Mouse (Mus musculus) cerebellum, adult 11 months (tissue): Measurements from ENCODE around the gene Fam187a.

ENCODE experiments used
- DNase-seq: peaks from one replicate; pipeline ENCODE4 v3.0.0; 2022

The Fam187a gene

GRCm38 (mm10) chr11:102884616-102885219 is at the start of gene Fam187a:
Gene Fam187a (plus strand): TSS chr11:102885169.
- no peak for DNase-seq

- DNase-seq = no peak
Observed at GRCm38 (mm10) chr11:102835549-102835948, 49.4 kb upstream of the Fam187a start, which contains the start of gene Higd1b. Gene Higd1b (plus strand): TSS chr11:102835849.

GRCm38 (mm10) chr11:102836146-102836545 is 48.8 kb upstream of the Fam187a start:
- no peak for DNase-seq

GRCm38 (mm10) chr11:102837385-102837784 is 47.6 kb upstream of the Fam187a start:
- DNase-seq = no peak

GRCm38 (mm10) chr11:102838126-102838525 is 46.8 kb upstream of the Fam187a start:
- no peak for DNase-seq

- no peak for DNase-seq
Observed at GRCm38 (mm10) chr11:102838616-102839150, 46.3 kb upstream of the Fam187a start.

GRCm38 (mm10) chr11:102845926-102846325 is 39.0 kb upstream of the Fam187a start:
- no peak for DNase-seq

GRCm38 (mm10) chr11:102851883-102852282 is 33.1 kb upstream of the Fam187a start:
- peak; percentile 52 for DNase-seq

GRCm38 (mm10) chr11:102853760-102854159 is 31.2 kb upstream of the Fam187a start:
- no peak for DNase-seq

GRCm38 (mm10) chr11:102855941-102856340 is 29.0 kb upstream of the Fam187a start:
- DNase-seq = no peak

GRCm38 (mm10) chr11:102858951-102859350 is 26.0 kb upstream of the Fam187a start:
- DNase-seq = no peak

GRCm38 (mm10) chr11:102859933-102860332 is 25.0 kb upstream of the Fam187a start:
- no peak for DNase-seq

GRCm38 (mm10) chr11:102864272-102864671 is 20.7 kb upstream of the Fam187a start:
- peak; percentile 53 for DNase-seq

- DNase-seq = peak; percentile 68
Observed at GRCm38 (mm10) chr11:102874801-102875334, 10.1 kb upstream of the Fam187a start.

GRCm38 (mm10) chr11:102879558-102879957 is 5.4 kb upstream of the Fam187a start:
- DNase-seq = no peak

- DNase-seq = peak; percentile 90
Observed at GRCm38 (mm10) chr11:102880585-102881313, 4.2 kb upstream of the Fam187a start, which contains the start of the genes Eftud2 and Ccdc103. Gene Eftud2 (minus strand): TSS chr11:102880985. Gene Ccdc103 (plus strand): TSS chr11:102881204.

GRCm38 (mm10) chr11:102881314-102882198 is 3.4 kb upstream of the Fam187a start:
- DNase-seq = no peak

GRCm38 (mm10) chr11:102887433-102887832 is 2.5 kb downstream of the Fam187a start:
- DNase-seq = no peak

GRCm38 (mm10) chr11:102888135-102888534 is 3.2 kb downstream of the Fam187a start:
- no peak for DNase-seq

GRCm38 (mm10) chr11:102890096-102890495 is 5.1 kb downstream of the Fam187a start:
- no peak for DNase-seq

- peak; percentile 63 for DNase-seq
Observed at GRCm38 (mm10) chr11:102893015-102893651, 8.2 kb downstream of the Fam187a start.

- no peak for DNase-seq
Observed at GRCm38 (mm10) chr11:102894716-102895115, 9.7 kb downstream of the Fam187a start.
